In the genomic region with DNA sequence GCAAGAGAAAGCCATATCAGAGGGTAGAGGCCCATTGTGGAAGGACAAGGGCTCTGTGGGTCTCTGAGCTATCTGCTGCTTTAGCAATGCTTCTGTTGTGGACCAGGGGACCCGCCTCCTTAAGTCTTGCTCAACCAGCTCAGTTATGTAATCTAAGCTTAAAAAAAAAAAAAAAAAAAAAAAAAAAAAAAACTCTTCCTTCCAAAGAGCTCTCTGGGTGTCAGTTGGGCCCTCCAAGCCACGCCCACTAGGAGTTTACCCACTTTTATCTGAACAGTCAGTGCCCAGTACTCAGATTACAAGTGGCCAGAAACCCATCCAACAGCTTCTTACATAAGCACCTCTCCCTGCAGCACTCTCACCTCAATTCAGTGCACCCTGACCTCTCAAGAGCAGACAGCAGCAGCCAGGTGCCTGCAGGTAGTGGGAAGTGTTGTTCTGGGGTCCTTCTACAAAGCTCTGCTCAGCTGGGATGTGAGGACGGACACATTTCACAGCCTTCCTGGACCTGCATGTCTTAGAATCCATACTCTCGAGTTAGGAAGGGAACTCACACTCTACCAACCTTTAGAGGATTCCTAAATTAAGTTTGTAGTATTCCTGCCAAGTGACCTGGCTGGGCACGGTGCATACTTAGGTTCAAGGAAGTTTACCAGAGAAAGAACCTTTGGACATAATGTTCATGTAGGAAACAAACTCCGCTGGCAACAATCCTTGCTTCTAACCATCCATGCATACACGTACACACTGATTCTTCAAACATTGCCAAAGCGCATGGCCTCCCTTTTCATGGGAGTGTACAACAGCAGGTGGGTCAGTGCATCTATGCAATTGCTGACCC, we compare ENCODE assay signal across 8 mouse cellular contexts. TPM values are rescaled to one million over a fixed set of nuclear protein-coding genes. Genes with fewer than 3 reads are reported as not detected.
A peak's percentile ranks its signal among the peaks of the same experiment; 100 is the strongest.
DNase-seq lines count a peak whose midpoint lies in the region; ATAC-seq lines count a peak whose summit lies in the region.

A gene (minus strand): TSS at position 154 of the 841 bp plus-strand sequence.

- H3K4me1 ChIP-seq in kidney, embryonic 15.5 days, result no peaks in the 10 kb centered on the region

- DNase-seq in kidney, adult 18-20 months, result peak; percentile 81
- DNase-seq in kidney, postnatal 14 days, result peak; percentile 79
- DNase-seq in skeletal muscle tissue, adult 2 months (ENCODE audit: low read depth, low spot score), result peak; percentile 86
- DNase-seq in spleen, postnatal 14 days (ENCODE audit: low spot score in 2 of 2), result no peak
- no peak for DNase-seq in B cell, adult 2 months
- DNase-seq in spleen, postnatal 10 days (ENCODE audit: low spot score in 2 of 2), result no peak

- H3K4me2 ChIP-seq in kidney, embryonic 15.5 days, result no peak within 1 kb of the TSS

- H3K27me3 ChIP-seq in kidney, embryonic 15.5 days, result no peaks in the 10 kb centered on the region

- no peak for ATAC-seq in kidney, embryonic 15.5 days (replicated peaks; ENCODE audit: low FRiP score)
- ATAC-seq in common myeloid progenitor, adult 5-6 weeks (replicated peaks; ENCODE audit: low read depth, poor library complexity, severe bottlenecking), result peak; percentile 39; the same call in 1 of the 2 replicates

- no peaks in the 10 kb centered on the region for H3K9me3 ChIP-seq in kidney, embryonic 15.5 days (replicated peaks)

- H3K4me3 ChIP-seq in kidney, embryonic 15.5 days (replicated peaks), result no peak within 1 kb of the TSS

- H3K9ac ChIP-seq in kidney, embryonic 15.5 days, result no peak within 1 kb of the TSS

- H3K27ac ChIP-seq in kidney, embryonic 15.5 days, result no peak within 1 kb of the TSS

- H3K36me3 ChIP-seq in kidney, embryonic 15.5 days, result no peaks in the 10 kb centered on the region

- 86% methylated on average over 8 of the region's 8 CpGs for WGBS in kidney, embryonic 15.5 days

RNA-seq across cellular contexts. Expression of the gene that starts here (rescaled TPM):
- 0.36 and 0.48 TPM in 2 replicates for polyA plus RNA-seq in kidney, embryonic 15.5 days (2015; fragmentation: Nextera tagmentation; extraction: Ambion mirVana)
- not detected in 2 replicates for total RNA-seq in common myeloid progenitor, adult 5-6 weeks (2017)

Comparison
In these comparisons a context has a peak if more than half of its experiments do, and no peak if none do; other contexts are left out.
1. Peak in ATAC-seq in common myeloid progenitor, adult 5-6 weeks; RNA of the gene not detected or under 1 TPM.
2. DNase-seq: peak in kidney, adult 18-20 months (single experiment), kidney, postnatal 14 days (single experiment) and skeletal muscle tissue, adult 2 months (single experiment); none in spleen, postnatal 14 days (0 of 2), B cell, adult 2 months (0 of 2) and spleen, postnatal 10 days (0 of 2).